Mouse (Mus musculus) G1E (cell line): ENCODE results near the gene Ap3d1. TPM values are rescaled to one million over a fixed set of nuclear protein-coding genes. Genes with fewer than 3 reads are reported as not detected.

ENCODE experiments used
- ATAC-seq: 2 replicates; pipeline ENCODE4 v1.8.0; 2016; ENCODE audit warnings: mild to moderate bottlenecking; ENCODE audit not compliant: insufficient number of reproducible peaks, poor library complexity, low FRiP score, severe bottlenecking; ENCODE audit errors: extremely low read depth
- DNase-seq: peaks from one replicate; pipeline ENCODE4 v3.0.0; 2012; ENCODE audit warnings: low spot score
- H3K27me3 ChIP-seq: 2 replicates; pipeline ENCODE4 v1.6.1; 2012; ENCODE audit warnings: mild to moderate bottlenecking, low read length, inconsistent platforms; ENCODE audit not compliant: insufficient read depth
- H3K36me3 ChIP-seq: replicated peaks from 2 replicates; pipeline ENCODE3; 2012; ENCODE audit warnings: mild to moderate bottlenecking, inconsistent platforms
- H3K4me1 ChIP-seq: 2 replicates; pipeline ENCODE4 v1.6.1; 2012; ENCODE audit warnings: low read depth, low read length, inconsistent platforms, mixed read lengths; ENCODE audit not compliant: insufficient read depth
- H3K4me3 ChIP-seq: 2 replicates; pipeline ENCODE4 v1.5.1; 2012; ENCODE audit warnings: low read depth, mild to moderate bottlenecking, inconsistent platforms, low read length, moderate library complexity, mixed read lengths
- H3K9me3 ChIP-seq: replicated peaks from 2 replicates; pipeline ENCODE4 v1.6.1; 2012; ENCODE audit warnings: inconsistent platforms
- CTCF ChIP-seq: IDR thresholded peaks from 2 replicates; pipeline ENCODE4 v1.5.1; 2012; ENCODE audit warnings: low read depth, low read length, inconsistent platforms, mixed read lengths
- GATA1 ChIP-seq: IDR thresholded peaks from 2 replicates; pipeline ENCODE4 v1.6.1; 2012; ENCODE audit warnings: borderline replicate concordance, low read length, inconsistent platforms, mixed read lengths
- GATA2 ChIP-seq: IDR thresholded peaks from 2 replicates; pipeline ENCODE4 v1.6.1; 2012; ENCODE audit warnings: low read depth, low read length, inconsistent platforms, borderline replicate concordance
- POLR2AphosphoS5 ChIP-seq: IDR thresholded peaks from 2 replicates; pipeline ENCODE4 v1.6.1; 2012; ENCODE audit warnings: low read depth, low read length, inconsistent platforms; ENCODE audit not compliant: insufficient replicate concordance
- TAL1 ChIP-seq: conservative IDR thresholded peaks from 2 replicates; pipeline ENCODE4 v1.6.1; 2012; ENCODE audit warnings: low read depth, low read length, inconsistent platforms, mixed read lengths
- polyA plus RNA-seq: library from polyadenylated mRNA; stranded (reverse); fragments of >175 nt; gene quantifications from 2 replicates; pipeline ENCODE4 v1.2.3, GENCODE M21; 2012
- total RNA-seq, 2 experiments: library from RNA; stranded (forward) in 1 of 2; stranded (reverse) in 1 of 2; fragments of 200-1000 nt in 1 of 2; fragments of >200 nt in 1 of 2; fragmentation: Nextera tagmentation in 1 of 2; gene quantifications; 2 replicates each; pipeline ENCODE4 v1.2.3; 2014 to 2017

The Ap3d1 gene
- total and polyA plus RNA-seq, 3 experiments, result 39.4 to 133 (median 72.3) TPM

DNA sequence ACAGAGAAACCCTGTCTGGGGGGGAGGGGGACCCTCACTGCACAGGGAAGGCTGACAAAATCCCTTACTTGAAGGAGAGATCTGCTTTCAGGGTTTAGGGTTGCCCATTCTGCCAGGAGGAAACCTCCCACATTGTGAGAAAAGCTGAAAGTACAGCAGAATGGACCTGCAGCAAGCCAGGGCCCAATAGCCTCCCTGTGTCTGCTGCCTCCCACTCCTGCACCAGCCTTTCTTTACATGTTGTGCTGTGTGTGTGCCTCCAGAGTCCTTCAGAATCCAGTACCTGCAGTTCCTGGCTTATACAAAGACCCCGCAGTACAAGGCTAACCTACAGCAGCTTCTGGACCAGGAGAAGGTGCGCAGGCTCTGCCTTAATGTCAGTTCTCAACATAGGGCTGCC lies 42.2 kb upstream of the Ap3d1 start:
- H3K27me3 ChIP-seq, result no peaks in the 10 kb centered on the region
- H3K36me3 ChIP-seq, result peaks cover 100% of the 10 kb centered on the region
- ATAC-seq (no peak), DNase-seq (no peak)
- H3K4me1 ChIP-seq, result peaks cover 18% of the 10 kb centered on the region
- H3K4me3 ChIP-seq, result no peak overlapping the region
- H3K9me3 ChIP-seq, result no peaks in the 10 kb centered on the region
- TF ChIP-seq GATA2 (no peak), GATA1 (no peak), POLR2AphosphoS5 (no peak)

- TF ChIP-seq CTCF (no peak), GATA2 (no peak), GATA1 (no peak), TAL1 (no peak), POLR2AphosphoS5 (no peak)
- peaks cover 12% of the 10 kb centered on the region for H3K4me1 ChIP-seq
- no peak for ATAC-seq
- H3K36me3 ChIP-seq, result peaks cover 100% of the 10 kb centered on the region
- no peak for DNase-seq
- H3K4me3 ChIP-seq, result no peak overlapping the region
- no peaks in the 10 kb centered on the region for H3K27me3 ChIP-seq
- no peaks in the 10 kb centered on the region for H3K9me3 ChIP-seq
Observed at GRCm38 (mm10) chr10:80779565-80779964, 37.5 kb upstream of the Ap3d1 start.

DNA sequence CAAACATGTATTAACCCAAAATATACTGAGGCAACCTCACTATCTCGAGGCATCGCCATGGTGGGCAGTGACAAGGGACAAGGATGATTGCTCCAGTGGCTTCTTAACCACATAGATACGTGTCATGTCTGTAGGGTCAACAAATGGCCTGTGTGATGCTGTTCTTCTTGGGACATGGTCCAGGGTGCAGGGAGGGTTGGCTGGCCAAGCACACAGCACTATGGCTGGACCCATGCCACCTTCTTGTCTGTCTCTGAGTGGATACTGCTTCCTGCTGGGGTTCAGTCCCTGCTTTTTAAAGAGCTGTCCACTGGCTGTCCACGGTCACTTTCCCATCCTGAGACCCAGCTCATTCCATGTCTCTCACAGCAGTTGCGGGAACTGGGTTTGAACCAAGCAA lies 35.1 kb upstream of the Ap3d1 start:
- Histone ChIP-seq H3K36me3 (peaks cover 100% of the 10 kb centered on the region), H3K4me3 (no peak overlapping the region), H3K4me1 (peaks cover 16% of the 10 kb centered on the region; the same call in 1 of the 2 replicates), H3K9me3 (no peaks in the 10 kb centered on the region), H3K27me3 (no peaks in the 10 kb centered on the region)
- ATAC-seq (no peak), DNase-seq (no peak)
- TF ChIP-seq CTCF (no peak), POLR2AphosphoS5 (no peak), TAL1 (no peak), GATA2 (no peak), GATA1 (no peak)

DNA sequence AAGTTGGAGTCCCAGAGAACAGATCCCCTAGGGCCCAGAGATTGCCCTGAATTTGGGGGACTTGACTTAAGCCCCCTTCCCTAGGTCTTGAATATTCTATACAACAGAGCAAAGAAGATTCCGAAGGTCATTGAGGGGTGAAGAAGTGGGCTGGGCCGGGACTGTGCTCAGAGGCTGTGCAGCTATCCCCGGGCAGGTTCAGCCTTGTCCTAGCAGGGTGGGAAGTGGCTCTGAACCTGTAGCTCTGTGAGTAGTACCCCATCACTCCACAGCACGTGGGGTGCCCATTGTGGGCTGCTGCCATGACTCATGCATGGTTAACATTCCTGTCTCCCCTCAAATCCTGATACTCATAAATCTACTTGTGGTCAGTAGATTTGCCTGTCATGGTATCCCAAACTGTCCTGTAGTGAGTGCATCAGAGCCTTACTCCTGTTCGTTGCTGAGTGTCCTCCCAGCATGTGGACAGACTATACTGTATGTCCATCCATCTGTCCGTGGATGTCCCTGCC lies 34.4 kb upstream of the Ap3d1 start:
- ATAC-seq, result no peak
- Histone ChIP-seq H3K9me3 (no peaks in the 10 kb centered on the region), H3K36me3 (peaks cover 100% of the 10 kb centered on the region), H3K4me3 (no peak overlapping the region), H3K4me1 (peaks cover 16% of the 10 kb centered on the region; the same call in 1 of the 2 replicates), H3K27me3 (no peaks in the 10 kb centered on the region)
- no peak for DNase-seq
- TF ChIP-seq POLR2AphosphoS5 (no peak), GATA1 (no peak), CTCF (no peak), TAL1 (no peak), GATA2 (no peak)

GRCm38 (mm10) chr10:80775731-80776130 lies 33.7 kb upstream of the Ap3d1 start:
- ATAC-seq, result no peak
- no peak for DNase-seq
- H3K36me3 ChIP-seq, result peaks cover 100% of the 10 kb centered on the region
- H3K4me3 ChIP-seq, result no peak overlapping the region
- no peak for TF ChIP-seq TAL1
- no peak for TF ChIP-seq GATA1
- no peak for TF ChIP-seq POLR2AphosphoS5
- TF ChIP-seq CTCF, result no peak
- no peak for TF ChIP-seq GATA2
- H3K9me3 ChIP-seq, result no peaks in the 10 kb centered on the region
- peaks cover 16% of the 10 kb centered on the region; the same call in 1 of the 2 replicates for H3K4me1 ChIP-seq
- no peaks in the 10 kb centered on the region for H3K27me3 ChIP-seq

DNA sequence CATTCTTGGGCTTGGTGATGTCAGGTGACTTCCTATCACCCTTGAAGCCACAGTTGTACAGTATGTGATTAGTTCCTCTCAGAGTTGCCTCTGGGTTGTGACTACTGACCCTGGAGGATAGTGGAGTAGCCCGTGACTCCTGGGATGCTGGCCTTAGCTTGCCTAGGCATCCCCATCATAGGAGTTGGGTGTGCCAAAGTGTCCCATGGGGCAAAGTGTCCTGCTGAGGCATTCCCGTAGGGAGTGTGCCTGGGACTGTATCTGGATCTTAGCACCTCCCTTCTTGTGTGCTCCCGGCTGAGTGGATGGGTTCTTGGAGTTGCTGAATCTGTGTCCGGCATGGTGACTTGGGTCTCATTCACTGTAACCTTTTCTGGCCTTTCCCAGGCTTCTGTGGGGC lies 32.9 kb upstream of the Ap3d1 start:
- H3K4me1 ChIP-seq, result peaks cover 16% of the 10 kb centered on the region; the same call in 1 of the 2 replicates
- no peaks in the 10 kb centered on the region for H3K27me3 ChIP-seq
- H3K9me3 ChIP-seq, result no peaks in the 10 kb centered on the region
- DNase-seq (no peak), ATAC-seq (no peak)
- H3K4me3 ChIP-seq, result no peak overlapping the region
- peaks cover 100% of the 10 kb centered on the region for H3K36me3 ChIP-seq
- TF ChIP-seq POLR2AphosphoS5 (no peak), TAL1 (no peak), GATA2 (no peak), GATA1 (no peak), CTCF (no peak)

DNA sequence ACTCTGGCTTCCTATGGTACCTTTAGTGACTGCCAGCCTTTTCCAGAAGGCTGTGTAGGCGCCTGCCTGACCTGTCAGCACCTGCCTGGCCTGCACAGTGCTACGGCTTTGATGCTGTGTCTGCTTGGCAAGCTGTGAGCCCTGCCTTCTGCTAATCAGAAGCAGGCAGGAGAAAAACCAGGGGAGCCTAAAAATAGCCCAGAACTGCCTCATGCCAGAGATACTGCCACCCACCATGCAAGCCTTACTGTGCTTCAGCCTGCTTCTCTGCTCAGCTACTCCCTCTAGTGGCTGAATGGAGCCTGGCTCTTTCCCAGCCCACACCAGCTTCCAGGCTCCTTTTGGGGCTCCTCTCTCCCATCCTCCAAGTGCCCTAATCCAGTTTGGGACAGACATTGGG lies 32.5 kb upstream of the Ap3d1 start:
- H3K36me3 ChIP-seq, result peaks cover 100% of the 10 kb centered on the region
- no peak for DNase-seq
- no peak for TF ChIP-seq GATA1
- TF ChIP-seq CTCF, result peak; percentile 87
- no peak for TF ChIP-seq GATA2
- no peak for TF ChIP-seq TAL1
- TF ChIP-seq POLR2AphosphoS5, result no peak
- peaks cover 20% of the 10 kb centered on the region; the same call in 1 of the 2 replicates for H3K4me1 ChIP-seq
- no peaks in the 10 kb centered on the region for H3K27me3 ChIP-seq
- no peaks in the 10 kb centered on the region for H3K9me3 ChIP-seq
- no peak for ATAC-seq
- H3K4me3 ChIP-seq, result no peak overlapping the region
